Mouse (Mus musculus) kidney, embryonic 15.5 days (tissue): ENCODE measurements around the gene Ppm1n. TPM values are rescaled to one million over a fixed set of nuclear protein-coding genes. Genes with fewer than 3 reads are reported as not detected.

Experiments used
- ATAC-seq: fragments of 200-750 bp; cut with Nextera tagmentation; replicated peaks from 2 replicates; pipeline ENCODE4 v1.8.0; 2017; ENCODE audit warnings: moderate TSS enrichment; ENCODE audit not compliant: low FRiP score
- H3K27ac ChIP-seq: fragments of 300-500 bp; sonication (generic); 2 replicates; pipeline ENCODE4 v1.5.1; 2015; ENCODE audit warnings: mild to moderate bottlenecking, inconsistent platforms
- H3K27me3 ChIP-seq: fragments of 300-500 bp; sonication (generic); 2 replicates; pipeline ENCODE4 v1.6.1; 2015; ENCODE audit warnings: inconsistent platforms
- H3K36me3 ChIP-seq: fragments of 300-500 bp; sonication (generic); 2 replicates; pipeline ENCODE4 v1.6.1; 2015; ENCODE audit warnings: inconsistent platforms
- H3K4me1 ChIP-seq: fragments of 300-500 bp; sonication (generic); 2 replicates; pipeline ENCODE4 v1.6.1; 2015; ENCODE audit warnings: inconsistent platforms
- H3K4me2 ChIP-seq: fragments of 300-500 bp; sonication (generic); 2 replicates; pipeline ENCODE4 v1.6.1; 2015; ENCODE audit warnings: moderate library complexity, mild to moderate bottlenecking, inconsistent platforms
- H3K4me3 ChIP-seq: fragments of 300-500 bp; sonication (generic); replicated peaks from 2 replicates; pipeline ENCODE4 v1.5.1; 2015; ENCODE audit warnings: mild to moderate bottlenecking, inconsistent platforms
- H3K9ac ChIP-seq: fragments of 300-500 bp; sonication (generic); 2 replicates; pipeline ENCODE4 v1.6.1; 2015; ENCODE audit warnings: mild to moderate bottlenecking, inconsistent platforms
- H3K9me3 ChIP-seq: fragments of 300-500 bp; sonication (generic); replicated peaks from 2 replicates; pipeline ENCODE4 v1.6.1; 2016; ENCODE audit warnings: inconsistent platforms
- WGBS: fragments of 180-500 bp; shearing (Covaris S2); methylation state at CpG from one replicate; pipeline ENCODE4 v1.1.7; 2015; ENCODE audit warnings: mixed read lengths; 5-methylcytosine and 5-hydroxymethylcytosine counted together
- polyA plus RNA-seq: library from polyadenylated mRNA; unstranded; fragments of >200 nt; fragmentation: Nextera tagmentation; extraction: Ambion mirVana; gene quantifications from 2 replicates; pipeline ENCODE4 v1.2.1, GENCODE M21; 2015

Ppm1n gene
- polyA plus RNA-seq, 1 experiment from 2014 or later, result 0.13 TPM

DNA sequence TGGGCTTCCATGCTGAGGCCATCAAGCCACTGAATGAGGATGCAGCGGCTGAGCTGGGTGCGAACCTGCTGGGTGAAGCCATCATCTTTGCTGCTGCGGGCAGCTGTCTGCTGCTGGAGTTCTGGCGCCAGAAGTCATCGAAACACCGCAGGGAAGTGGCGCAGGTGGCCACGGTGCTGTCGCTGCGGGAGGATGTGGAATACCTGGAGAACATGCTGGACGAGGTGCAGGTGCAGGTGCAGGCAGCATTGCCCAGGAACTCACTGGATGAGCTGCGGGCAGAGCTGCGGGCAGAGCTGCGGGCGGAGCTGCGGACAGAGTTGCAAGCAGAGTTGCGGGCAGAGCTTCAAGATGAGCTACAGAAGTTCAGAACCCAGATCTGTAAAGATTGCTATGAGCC, 24.5 kb downstream of the Ppm1n start:
- 88% methylated on average over 17 of the region's 17 CpGs for WGBS
- ATAC-seq, result no peak
- H3K4me3 ChIP-seq, result no peak overlapping the region
- H3K36me3 ChIP-seq, result peaks cover 56% of the 10 kb centered on the region
- no peaks in the 10 kb centered on the region for H3K27me3 ChIP-seq
- H3K27ac ChIP-seq, result no peak overlapping the region
- no peaks in the 10 kb centered on the region for H3K9me3 ChIP-seq
- H3K4me2 ChIP-seq, result no peak overlapping the region
- H3K9ac ChIP-seq, result no peak overlapping the region
- H3K4me1 ChIP-seq, result 0 out of 2 replicates have a peak, but pooled peaks cover 6% of the 10 kb centered on the region

DNA sequence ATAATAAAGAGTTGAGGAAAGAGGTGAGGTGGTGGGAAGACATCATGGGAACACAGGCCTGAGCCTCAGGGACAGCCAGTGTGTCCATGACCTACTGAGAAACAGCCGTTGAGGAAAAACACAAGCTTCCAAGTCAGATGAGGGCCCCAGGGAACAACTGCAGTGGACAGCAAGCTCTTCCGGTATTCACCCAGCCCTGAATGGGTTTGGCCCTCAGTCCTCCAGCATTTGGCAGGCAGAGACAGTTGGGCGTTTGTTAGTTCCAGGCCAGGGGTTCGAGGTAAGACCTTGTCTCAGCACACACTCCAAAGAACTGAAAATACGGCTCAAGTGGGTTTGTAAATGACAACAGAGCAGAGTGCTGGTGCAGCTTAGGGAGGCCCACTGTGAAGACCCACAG, 26.4 kb downstream of the Ppm1n start:
- no peak overlapping the region for H3K9ac ChIP-seq
- no peak overlapping the region for H3K4me2 ChIP-seq
- peaks cover 36% of the 10 kb centered on the region for H3K36me3 ChIP-seq
- ATAC-seq, result no peak
- H3K4me3 ChIP-seq, result no peak overlapping the region
- WGBS, result 57% methylated on average over 5 of the region's 5 CpGs
- no peak overlapping the region for H3K27ac ChIP-seq
- no peaks in the 10 kb centered on the region for H3K9me3 ChIP-seq
- no peaks in the 10 kb centered on the region for H3K27me3 ChIP-seq
- H3K4me1 ChIP-seq, result 0 out of 2 replicates have a peak, but pooled peaks cover 6% of the 10 kb centered on the region

DNA sequence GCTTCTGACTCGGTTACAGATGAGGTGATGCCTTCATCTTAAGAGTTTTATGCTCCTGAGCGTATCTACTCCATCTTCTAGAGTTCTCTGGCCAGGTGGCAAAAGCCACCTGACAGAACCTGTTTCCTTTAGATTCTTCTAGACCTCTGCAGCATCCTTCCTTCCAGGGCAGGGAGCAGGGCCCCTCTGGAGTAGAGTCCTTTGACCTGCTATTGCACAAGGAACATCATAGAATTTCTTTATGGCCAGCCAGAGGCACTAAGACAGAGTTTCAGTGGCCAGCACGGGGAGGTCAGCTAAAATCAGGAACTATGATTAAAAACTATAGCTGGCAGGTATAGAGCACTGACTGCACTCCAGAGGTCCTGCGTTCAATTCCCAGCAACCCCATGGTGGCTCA, 27.8 kb downstream of the Ppm1n start:
- Histone ChIP-seq H3K9ac (no peak overlapping the region), H3K27me3 (no peaks in the 10 kb centered on the region), H3K4me3 (no peak overlapping the region), H3K27ac (no peak overlapping the region), H3K4me1 (0 out of 2 replicates have a peak, but pooled peaks cover 3% of the 10 kb centered on the region), H3K4me2 (no peak overlapping the region), H3K36me3 (peaks cover 31% of the 10 kb centered on the region), H3K9me3 (no peaks in the 10 kb centered on the region)
- WGBS, result 78% methylated on average over 4 of the region's 4 CpGs
- no peak for ATAC-seq

DNA sequence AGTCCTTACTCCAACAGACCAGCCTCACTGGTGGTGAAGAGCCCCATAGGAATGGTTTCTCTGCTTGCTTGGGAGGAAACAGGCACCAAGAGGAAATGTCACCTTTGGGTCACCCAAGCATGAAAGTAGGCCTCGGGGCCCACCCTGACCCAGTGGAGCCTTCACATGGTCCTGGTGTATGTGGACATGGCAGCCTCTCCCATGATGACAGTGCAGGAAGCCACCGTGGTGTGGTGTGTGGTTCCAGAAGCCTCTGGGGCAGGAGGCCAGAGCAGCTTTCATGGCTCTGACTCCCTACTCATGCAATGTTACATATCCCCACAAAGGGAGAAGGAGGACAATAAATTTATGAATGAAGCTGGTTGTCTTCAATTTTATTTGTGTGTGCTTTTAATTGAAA, 32.4 kb downstream of the Ppm1n start:
- H3K27ac ChIP-seq, result no peak overlapping the region
- H3K9ac ChIP-seq, result no peak overlapping the region
- H3K4me3 ChIP-seq, result no peak overlapping the region
- no peak overlapping the region for H3K4me2 ChIP-seq
- H3K9me3 ChIP-seq, result no peaks in the 10 kb centered on the region
- no peak for ATAC-seq
- 83% methylated on average over 2 of the region's 2 CpGs for WGBS
- H3K4me1 ChIP-seq, result no peaks in the 10 kb centered on the region
- H3K27me3 ChIP-seq, result no peaks in the 10 kb centered on the region
- peaks cover 32% of the 10 kb centered on the region for H3K36me3 ChIP-seq

DNA sequence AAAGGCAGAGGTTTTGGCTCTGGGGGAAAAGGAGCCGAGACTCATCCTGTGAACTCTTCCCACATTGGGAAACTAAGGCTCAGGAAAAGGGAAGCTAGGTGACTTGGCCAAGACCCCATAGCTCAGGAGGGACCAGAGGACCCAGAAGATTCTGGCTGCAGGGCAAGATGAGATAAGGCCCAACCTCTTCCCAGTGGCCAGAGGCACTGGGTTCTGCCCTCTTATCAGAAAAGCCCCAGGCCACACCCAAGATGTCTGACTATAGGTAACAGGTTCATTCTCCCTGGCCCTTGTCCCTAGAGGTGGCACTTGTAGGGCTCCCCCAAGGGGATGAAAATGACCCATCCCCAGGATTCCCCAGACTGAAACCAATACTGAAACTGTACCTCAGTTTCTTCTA, 33.0 kb downstream of the Ppm1n start:
- H3K27ac ChIP-seq, result no peak overlapping the region
- ATAC-seq, result no peak

DNA sequence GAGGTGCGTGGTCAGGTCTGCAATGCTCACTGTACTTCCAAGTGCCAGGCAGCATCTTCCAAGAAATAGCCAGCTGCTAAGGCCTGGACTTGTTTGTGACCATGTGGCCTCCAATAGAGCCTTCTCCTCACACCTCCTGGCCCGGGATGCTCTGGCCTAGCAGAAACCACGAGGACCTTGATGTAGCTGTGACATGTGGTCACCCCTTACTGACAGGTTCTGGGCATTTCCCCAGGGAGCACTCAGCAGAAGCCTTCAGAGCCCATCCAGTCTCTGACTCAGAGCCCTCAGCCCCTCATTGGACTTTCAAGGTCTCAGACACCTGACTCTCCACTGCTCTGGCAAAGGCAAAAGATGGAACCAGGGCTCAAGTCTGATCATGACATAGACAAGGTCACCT, 34.8 kb downstream of the Ppm1n start:
- H3K36me3 ChIP-seq, result peaks cover 38% of the 10 kb centered on the region
- no peak overlapping the region for H3K4me3 ChIP-seq
- H3K4me1 ChIP-seq, result no peaks in the 10 kb centered on the region
- no peak overlapping the region for H3K9ac ChIP-seq
- H3K27ac ChIP-seq, result no peak overlapping the region
- 82% methylated on average over 3 of the region's 3 CpGs for WGBS
- H3K9me3 ChIP-seq, result no peaks in the 10 kb centered on the region
- no peaks in the 10 kb centered on the region for H3K27me3 ChIP-seq
- no peak overlapping the region for H3K4me2 ChIP-seq
- ATAC-seq, result no peak

More for the DNA sequence above, 33.0 kb downstream of the Ppm1n start:
- Histone ChIP-seq H3K27me3 (no peaks in the 10 kb centered on the region), H3K36me3 (peaks cover 32% of the 10 kb centered on the region), H3K9me3 (no peaks in the 10 kb centered on the region), H3K4me1 (no peaks in the 10 kb centered on the region), H3K4me3 (no peak overlapping the region), H3K9ac (no peak overlapping the region), H3K4me2 (no peak overlapping the region)
- 97% methylated on average over 1 of the region's 1 CpGs for WGBS

DNA sequence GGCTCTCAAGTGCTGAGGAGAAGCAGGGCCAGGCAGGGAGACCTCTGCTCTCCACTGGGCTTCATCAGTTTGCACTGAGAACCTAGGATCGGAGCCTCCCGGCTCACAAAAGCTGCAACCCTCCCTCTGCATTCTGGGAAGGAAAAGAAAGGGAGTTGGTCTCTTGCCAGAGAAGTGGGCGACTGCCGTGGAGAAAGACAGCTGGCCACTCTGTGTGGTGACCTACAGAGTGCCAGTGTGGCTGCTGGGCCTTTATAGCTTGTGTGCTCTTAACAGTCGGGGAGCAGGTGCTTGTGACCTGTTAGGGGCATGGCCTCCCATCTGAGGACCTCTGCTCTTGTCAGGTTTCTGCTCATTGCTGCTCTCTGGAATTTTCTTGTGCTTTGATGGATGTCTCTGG, 36.0 kb downstream of the Ppm1n start:
- peaks cover 38% of the 10 kb centered on the region for H3K36me3 ChIP-seq
- no peak overlapping the region for H3K4me2 ChIP-seq
- no peak overlapping the region for H3K9ac ChIP-seq
- H3K9me3 ChIP-seq, result no peaks in the 10 kb centered on the region
- ATAC-seq, result no peak
- H3K4me3 ChIP-seq, result no peak overlapping the region
- 74% methylated on average over 5 of the region's 5 CpGs for WGBS
- peaks cover 5% of the 10 kb centered on the region for H3K4me1 ChIP-seq
- no peaks in the 10 kb centered on the region for H3K27me3 ChIP-seq
- H3K27ac ChIP-seq, result no peak overlapping the region

DNA sequence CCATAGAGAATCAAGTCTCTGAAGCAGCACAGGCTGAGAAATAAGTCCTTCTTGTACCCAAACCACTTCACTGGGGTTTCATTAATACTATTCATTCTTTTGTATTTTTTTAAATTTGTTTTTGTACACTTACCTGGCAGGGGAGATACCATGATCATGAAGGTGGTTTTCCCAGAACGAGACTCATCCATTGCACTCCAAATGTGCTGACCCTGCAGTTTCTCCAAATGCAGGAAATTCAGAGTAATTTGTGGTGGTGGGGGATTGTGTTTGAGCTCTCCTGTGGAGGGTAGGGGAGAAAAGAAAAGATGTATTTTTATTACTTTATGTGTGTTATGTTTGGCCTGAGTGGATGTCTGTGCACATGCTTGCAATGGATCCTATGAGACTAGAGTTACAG, 37.9 kb downstream of the Ppm1n start:
- H3K4me3 ChIP-seq, result no peak overlapping the region
- 91% methylated on average over 1 of the region's 1 CpGs for WGBS
- no peak for ATAC-seq

DNA sequence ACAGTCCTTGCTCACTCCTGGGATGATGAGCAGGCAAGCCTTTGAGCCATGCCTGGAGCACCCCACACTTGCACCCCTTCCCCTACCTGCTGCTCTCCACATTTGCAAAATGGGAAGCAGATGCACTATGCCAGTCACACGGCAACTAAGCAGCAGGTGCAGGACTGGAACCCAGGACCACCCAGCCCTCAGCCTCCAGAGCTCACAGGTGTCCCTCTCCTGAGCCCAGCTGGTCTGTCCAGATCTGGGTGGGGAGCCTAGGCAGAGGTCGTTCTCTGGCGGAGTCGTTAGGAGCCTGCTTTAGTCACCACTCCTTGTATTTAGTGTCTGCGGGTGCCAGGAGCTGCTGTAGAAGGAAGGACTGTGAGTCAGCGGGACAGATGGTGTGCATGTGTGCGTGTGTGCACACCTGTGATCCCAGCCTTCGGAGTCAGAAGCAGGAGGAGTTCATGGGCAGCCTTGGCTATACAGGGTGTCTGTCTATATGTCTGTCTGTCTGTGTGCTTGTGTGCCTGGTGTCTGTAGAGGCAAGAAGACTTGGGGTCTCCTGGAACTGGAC, 38.9 kb downstream of the Ppm1n start:
- no peak overlapping the region for H3K27ac ChIP-seq
- WGBS, result 90% methylated on average over 8 of the region's 8 CpGs
- peaks cover 8% of the 10 kb centered on the region for H3K4me1 ChIP-seq
- no peak overlapping the region for H3K4me3 ChIP-seq
- no peak overlapping the region for H3K4me2 ChIP-seq
- H3K9me3 ChIP-seq, result no peaks in the 10 kb centered on the region
- peaks cover 20% of the 10 kb centered on the region for H3K36me3 ChIP-seq
- H3K9ac ChIP-seq, result no peak overlapping the region
- H3K27me3 ChIP-seq, result no peaks in the 10 kb centered on the region
- no peak for ATAC-seq

More for the DNA sequence above, 37.9 kb downstream of the Ppm1n start:
- no peak overlapping the region for H3K27ac ChIP-seq
- H3K9me3 ChIP-seq, result no peaks in the 10 kb centered on the region
- H3K27me3 ChIP-seq, result no peaks in the 10 kb centered on the region
- H3K9ac ChIP-seq, result no peak overlapping the region
- H3K4me1 ChIP-seq, result peaks cover 6% of the 10 kb centered on the region
- H3K4me2 ChIP-seq, result no peak overlapping the region
- H3K36me3 ChIP-seq, result peaks cover 29% of the 10 kb centered on the region

DNA sequence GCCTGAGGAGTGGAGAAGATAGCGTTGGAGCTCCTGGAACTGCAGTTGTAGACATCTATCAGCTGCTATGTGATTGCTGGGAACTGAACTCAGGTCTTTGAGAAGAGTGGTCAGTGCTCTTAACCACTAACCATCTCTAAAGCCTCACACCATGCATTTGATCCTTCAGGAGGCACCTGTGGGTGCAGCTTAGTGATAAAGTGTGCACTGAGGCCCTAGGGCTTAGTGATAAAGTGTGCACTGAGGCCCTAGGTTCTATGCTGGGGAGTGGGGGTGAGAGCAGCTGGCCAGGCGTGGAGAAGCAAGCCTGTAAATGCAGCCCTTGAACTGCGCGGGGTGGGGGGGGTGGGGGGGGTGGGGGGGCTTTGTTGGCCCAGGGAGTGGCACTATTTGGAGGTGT, 39.9 kb downstream of the Ppm1n start:
- H3K9ac ChIP-seq, result no peak overlapping the region
- no peak overlapping the region for H3K4me2 ChIP-seq
- H3K4me3 ChIP-seq, result no peak overlapping the region
- ATAC-seq, result no peak
- no peaks in the 10 kb centered on the region for H3K27me3 ChIP-seq
- peaks cover 8% of the 10 kb centered on the region for H3K4me1 ChIP-seq
- H3K27ac ChIP-seq, result no peak overlapping the region
- WGBS, result 59% methylated on average over 3 of the region's 4 CpGs
- H3K9me3 ChIP-seq, result no peaks in the 10 kb centered on the region
- peaks cover 10% of the 10 kb centered on the region; the same call in 1 of the 2 replicates for H3K36me3 ChIP-seq

DNA sequence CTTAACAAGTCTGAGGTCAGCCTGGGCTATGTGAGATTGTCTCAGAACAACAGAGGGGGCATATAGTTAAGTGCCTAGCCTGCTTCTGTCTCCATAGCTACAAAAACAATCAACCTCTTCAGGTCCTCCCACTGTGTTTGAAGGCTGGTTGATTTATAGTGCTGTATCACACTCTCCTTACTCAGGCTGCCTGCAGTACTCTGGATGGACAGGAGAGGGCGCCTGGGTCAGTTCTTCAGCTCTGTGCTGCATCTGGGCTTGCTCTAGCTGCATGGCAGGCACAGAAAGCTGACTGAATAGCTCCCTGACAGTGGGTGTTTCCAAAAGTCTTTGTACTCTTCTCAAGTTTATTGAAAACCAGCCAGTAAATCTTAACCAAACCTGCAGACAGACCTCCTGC, 40.4 kb downstream of the Ppm1n start:
- WGBS, result 0% methylated on average over 1 of the region's 1 CpGs
- H3K4me2 ChIP-seq, result no peak overlapping the region
- ATAC-seq, result peak; percentile 91
- no peaks in the 10 kb centered on the region for H3K9me3 ChIP-seq
- no peaks in the 10 kb centered on the region for H3K27me3 ChIP-seq
- H3K4me3 ChIP-seq, result no peak overlapping the region
- peaks cover 6% of the 10 kb centered on the region; the same call in 1 of the 2 replicates for H3K36me3 ChIP-seq
- H3K27ac ChIP-seq, result no peak overlapping the region
- no peak overlapping the region for H3K9ac ChIP-seq
- peaks cover 8% of the 10 kb centered on the region for H3K4me1 ChIP-seq

DNA sequence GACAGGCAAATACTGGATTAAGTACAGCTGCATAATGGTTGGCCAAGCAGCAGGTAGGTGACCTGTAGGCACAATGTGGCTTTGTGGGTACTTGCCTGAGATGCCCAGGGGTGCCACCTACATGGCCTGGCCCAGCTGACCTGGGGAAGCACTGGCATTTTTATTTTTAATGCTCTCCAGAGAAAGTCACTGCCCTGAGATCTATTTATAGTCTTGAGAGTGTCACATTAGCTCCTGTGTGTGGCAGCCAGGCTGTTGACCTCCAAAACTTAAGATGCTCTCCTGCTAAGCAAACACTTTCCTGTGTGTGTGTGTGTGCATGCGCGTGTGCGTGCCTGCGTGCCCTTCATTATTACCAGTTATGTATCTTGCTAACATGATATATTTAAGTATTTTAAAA, 41.5 kb downstream of the Ppm1n start:
- 93% methylated on average over 4 of the region's 4 CpGs for whole genome bisulfite sequencing
- no peak overlapping the region for H3K27ac ChIP-seq
- H3K4me1 ChIP-seq, result peaks cover 8% of the 10 kb centered on the region
- no peak for ATAC-seq
- peaks cover 8% of the 10 kb centered on the region; the same call in 1 of the 2 replicates for H3K36me3 ChIP-seq
- H3K4me3 ChIP-seq, result no peak overlapping the region
- no peaks in the 10 kb centered on the region for H3K9me3 ChIP-seq
- H3K27me3 ChIP-seq, result no peaks in the 10 kb centered on the region
- no peak overlapping the region for H3K4me2 ChIP-seq
- no peak overlapping the region for H3K9ac ChIP-seq

DNA sequence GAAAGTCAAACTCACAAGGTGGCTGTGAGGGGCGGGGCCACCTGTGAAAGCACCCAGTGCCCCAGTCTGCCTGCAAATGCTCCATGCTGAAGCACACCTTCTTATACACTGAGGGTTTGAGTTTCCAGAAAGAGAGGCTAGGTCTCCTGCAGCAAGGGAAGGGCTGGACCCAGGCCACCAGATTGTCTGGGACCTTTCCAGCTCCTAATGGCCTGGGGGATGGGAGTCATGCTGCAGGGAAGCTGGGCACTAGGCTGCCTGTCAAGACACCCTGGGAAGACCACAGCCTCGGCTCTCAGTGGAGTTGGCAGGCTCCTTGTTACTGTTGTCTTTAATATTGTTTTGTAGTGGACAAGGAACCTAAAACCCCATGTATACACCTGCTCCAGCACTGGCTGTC, 43.5 kb downstream of the Ppm1n start:
- Histone ChIP-seq H3K27ac (no peak overlapping the region), H3K27me3 (no peaks in the 10 kb centered on the region), H3K4me1 (peaks cover 10% of the 10 kb centered on the region), H3K36me3 (peaks cover 12% of the 10 kb centered on the region; the same call in 1 of the 2 replicates), H3K4me3 (no peak overlapping the region), H3K9ac (no peak overlapping the region), H3K4me2 (no peak overlapping the region), H3K9me3 (no peaks in the 10 kb centered on the region)
- no peak for ATAC-seq
- WGBS, result 80% methylated on average over 2 of the region's 2 CpGs
